Mouse (Mus musculus) left cerebral cortex, postnatal 4 days (tissue): ENCODE data around the gene Slco1a4. TPM values are rescaled to one million over a fixed set of nuclear protein-coding genes. Genes with fewer than 3 reads are reported as not detected.
"Not testable (repeated sequence)": the region's sequence is repeated elsewhere in the genome, so short reads cannot be mapped to it uniquely, and the experiment has no call there.

Experiments used
- DNase-seq: peaks from one replicate; pipeline ENCODE4 v3.0.0-alpha.2; 2022
- intact Hi-C: fragments of 180-260 bp; cut with DNase I; formaldehyde crosslinking; loops from one replicate; pipeline ENCODE4 v1.15.1; 2025
- total RNA-seq, 2 experiments: library from RNA; stranded (reverse); gene quantifications; 2 replicates each; pipeline ENCODE4 v1.2.3; 2021

Slco1a4 gene
- total RNA-seq, result 1 to 10 TPM; 4.3 to 4.6 TPM

DNA sequence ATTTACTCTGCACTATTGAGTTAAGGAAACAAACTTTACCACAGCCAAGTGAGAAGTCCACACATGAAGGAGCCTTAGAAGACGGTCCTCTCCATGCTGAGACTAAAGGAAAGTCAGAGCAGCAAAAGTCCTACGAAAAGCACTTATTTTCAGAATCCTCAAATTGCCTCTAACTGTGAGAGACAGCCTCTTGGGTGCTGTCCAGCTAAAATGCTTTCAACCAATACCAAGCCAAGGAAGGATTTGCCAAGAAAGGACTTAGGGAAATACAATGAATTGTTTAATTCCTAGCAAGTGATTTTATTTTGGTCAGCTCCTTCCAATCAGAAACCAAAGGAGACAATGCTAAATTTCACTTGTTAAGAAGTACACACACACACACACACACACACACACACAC is at the start of gene Slco1a4:
Gene Slco1a4, minus strand, starts transcription at position 115 of the 400 bp plus-strand sequence.
- peak; percentile 11 for DNase-seq
- intact Hi-C loops, result no loop called here

DNA sequence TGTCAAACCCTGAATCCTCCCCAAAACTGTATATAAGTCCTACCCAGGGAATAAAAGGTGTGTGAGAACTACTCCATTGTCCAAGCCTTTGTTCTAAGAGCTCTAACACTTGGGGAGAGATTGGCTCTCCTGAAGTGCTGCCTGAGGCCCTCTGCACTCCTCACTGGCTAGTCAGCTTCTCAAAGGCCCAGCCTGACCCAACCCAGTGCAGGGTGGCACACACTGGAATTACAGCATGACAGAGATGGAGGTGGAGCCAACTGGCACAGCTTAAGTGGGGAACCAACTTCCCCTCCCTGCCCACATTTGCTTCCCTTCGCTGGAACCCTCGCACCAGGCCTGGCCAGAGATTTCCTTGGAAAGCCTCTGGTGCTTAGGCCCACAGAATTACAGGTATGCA is 42.2 kb upstream of the Slco1a4 start:
- DNase-seq, result no peak
- intact Hi-C loops, result no loop called here

DNA sequence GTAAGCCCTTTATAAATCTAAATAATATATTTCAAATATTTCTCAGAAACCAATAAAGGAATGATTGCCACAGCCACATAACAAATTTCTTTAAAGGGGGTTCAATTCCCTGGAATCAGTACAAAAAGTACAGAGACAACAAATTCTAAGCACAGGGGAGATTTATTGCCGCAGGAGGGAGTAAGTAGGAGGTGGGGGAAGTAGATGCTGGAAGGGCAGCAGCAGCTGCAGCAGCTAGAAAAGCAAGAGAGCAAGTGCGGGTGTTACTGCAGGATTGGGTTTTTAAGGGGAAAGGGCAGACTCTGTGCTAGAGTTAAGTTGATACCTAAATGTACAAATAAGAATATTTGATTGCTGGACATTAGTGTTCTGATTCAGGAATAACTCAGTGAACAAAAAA is 33.7 kb upstream of the Slco1a4 start:
- intact Hi-C loops, result no loop called here
- no peak for DNase-seq

DNA sequence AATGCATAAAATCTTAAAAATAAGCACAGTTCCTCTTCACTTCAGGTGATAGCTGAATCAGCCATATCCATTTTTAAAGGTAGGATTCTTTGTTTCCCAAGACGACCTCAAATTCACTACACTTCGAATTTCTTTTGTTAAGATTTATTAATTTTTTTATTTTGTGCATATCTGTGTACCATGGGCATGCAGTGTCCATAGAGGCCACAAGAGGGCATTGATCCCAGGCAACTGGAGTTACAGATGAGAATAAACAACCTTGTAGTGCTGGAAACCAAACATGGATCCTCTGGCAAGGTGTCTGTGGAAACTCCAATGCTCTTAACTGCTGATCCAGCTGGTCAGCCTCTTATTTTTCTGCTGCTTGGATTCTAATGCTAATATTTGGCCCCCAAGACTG is 32.2 kb upstream of the Slco1a4 start:
- intact Hi-C loops, result no loop called here
- DNase-seq, result no peak

DNA sequence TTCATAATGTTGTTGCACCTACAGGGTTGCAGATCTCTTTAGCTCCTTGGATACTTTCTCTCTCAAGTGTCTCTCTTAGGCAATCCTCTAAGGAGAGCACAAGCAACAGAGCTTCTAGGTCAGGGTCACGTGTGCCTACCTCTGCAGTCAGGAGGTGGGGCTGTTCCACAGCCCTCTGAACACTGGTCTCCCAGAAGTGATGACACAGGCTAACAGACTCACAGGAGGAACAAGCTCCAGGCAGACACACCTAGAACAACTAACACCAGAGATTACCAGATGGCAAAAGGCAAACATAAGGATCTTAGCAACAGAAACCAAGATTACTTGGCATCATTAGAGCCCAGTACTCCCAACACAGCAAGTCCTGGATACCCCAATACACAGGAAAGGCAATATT is 26.6 kb upstream of the Slco1a4 start:
- no peak for DNase-seq
- intact Hi-C loops, result no loop called here

DNA sequence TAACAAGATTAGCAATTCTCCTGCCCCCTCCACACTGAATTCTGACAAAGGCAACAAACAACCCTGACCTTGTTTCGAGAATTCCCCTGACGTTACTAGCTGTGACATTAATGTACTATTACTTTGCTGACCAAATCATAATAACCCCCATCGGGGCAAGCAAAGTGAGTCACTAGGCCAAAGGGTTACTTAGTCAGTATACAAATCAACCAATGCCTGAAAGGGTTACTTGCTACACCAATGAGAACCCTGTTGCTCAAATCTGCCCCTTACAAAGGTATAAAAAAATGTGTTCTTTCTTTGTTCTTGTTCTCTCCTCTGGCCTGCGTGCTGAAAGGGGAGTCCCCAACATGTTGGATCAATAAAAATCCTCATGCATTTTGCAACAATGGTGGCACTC is 19.7 kb upstream of the Slco1a4 start:
- intact Hi-C loops, DNase-seq: not testable (repeated sequence)

DNA sequence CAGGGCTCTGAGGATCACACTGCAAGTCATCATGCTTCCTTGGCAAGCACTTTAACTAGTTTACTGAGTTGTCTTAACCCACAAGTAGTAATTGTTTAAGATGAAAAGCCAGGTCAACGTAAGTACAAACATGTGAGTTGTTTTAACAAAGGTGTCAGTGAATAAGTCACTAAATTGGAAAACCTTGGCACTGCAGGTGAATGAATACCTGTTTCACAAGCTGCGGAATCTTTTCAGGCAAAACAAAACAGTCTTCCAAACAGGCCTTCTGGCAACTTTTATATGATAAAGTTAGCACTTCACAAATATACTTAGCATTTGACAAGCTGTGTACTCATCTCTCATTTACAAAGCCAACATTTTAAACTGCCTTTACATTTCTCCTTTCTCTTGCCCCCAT is 15.7 kb upstream of the Slco1a4 start:
- intact Hi-C loops, result no loop called here
- DNase-seq, result no peak

DNA sequence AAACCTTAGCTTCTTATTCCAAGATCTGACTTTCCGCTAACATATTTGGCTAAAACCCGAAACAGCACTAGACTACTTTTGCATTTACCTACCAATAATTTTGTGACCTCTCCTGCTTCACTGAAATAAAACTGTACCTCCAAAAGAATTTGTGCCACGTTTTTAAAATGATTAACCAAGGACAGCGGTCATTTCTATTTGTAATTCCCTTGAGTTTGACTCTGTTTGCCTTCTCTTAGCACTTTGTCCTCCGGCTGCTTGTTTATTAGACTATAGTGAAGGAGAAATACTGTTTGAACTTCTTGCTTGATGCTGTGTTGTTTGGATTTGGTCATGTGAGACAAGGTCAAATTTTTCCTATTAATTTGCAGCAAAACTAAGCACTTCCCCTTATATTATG is 12.7 kb upstream of the Slco1a4 start:
- intact Hi-C loops, result no loop called here
- no peak for DNase-seq

DNA sequence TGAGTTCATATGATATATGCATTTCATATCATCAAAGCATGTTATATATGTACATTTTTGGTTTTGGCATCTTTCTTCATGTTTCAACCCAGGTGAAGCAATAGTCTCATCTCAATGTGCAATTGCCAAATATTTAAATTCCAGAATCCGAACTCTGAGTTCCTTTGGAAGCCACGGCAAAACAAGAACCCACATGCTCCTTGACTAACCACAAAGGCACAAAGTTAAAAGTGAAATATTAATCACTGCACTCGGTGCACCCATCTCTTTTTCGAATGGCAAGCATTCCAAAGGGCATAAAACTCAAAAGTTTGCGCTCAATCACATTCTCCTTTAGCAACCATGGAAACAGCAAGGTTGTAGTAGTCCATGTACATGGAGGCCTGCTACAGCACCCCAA is 10.0 kb upstream of the Slco1a4 start:
- intact Hi-C loops, result no loop called here
- DNase-seq, result no peak

DNA sequence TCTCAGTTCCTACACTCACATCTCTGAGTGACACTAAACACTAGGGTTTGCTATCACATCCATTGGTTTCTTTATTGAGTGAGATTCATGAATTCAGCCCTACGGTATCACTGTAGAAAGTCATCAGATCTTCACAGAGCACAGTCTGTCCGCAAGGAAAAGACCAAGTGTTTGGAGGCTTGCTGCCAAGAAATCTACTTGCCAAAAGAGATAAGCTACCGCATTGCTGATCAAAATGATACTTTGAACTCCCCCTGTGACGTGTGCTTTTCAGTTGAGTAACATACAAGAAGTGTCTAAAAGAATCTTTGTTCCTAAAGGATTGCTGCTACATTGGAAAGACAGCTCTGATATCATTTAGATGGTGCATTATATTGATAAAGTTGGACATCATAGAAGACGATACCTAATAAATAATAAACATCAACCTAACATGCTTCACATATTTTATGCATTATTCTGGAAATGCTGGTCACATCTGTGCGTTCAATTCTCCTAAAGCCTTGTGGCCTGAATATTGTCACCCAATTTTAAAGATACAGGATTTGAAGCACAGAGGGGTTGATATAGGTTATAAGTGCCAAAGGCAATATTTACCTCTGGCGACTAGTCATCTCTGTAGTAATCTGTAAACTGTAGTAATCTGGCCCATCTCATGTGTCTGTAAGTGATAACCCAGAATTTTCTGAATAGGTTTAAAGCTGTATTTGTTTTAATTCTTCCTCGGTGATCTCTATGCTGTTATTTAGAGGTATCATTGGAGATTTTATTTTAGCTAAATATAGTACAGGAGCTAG is 1.9 kb upstream of the Slco1a4 start:
- DNase-seq, result no peak
- intact Hi-C loops, result no loop called here

DNA sequence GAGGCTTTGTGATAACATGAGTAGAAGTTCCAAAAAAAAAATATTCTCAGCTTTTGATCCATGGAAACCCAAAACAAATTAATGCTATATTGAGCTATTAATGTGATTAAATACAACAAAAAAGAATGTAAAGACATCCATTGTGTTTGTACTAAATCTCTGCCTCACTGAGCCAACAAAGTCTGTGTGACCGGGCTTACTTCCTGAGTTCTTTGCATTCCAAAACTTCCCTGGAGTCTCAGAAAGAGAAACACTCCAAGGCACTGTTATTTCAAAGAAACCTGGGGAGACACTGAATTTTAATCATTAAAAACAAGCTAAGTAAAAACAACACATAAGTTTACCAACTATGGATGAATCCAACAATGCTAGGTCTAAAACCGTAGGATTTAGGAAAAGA is 2.4 kb downstream of the Slco1a4 start:
- no peak for DNase-seq
- intact Hi-C loops, result no loop called here

DNA sequence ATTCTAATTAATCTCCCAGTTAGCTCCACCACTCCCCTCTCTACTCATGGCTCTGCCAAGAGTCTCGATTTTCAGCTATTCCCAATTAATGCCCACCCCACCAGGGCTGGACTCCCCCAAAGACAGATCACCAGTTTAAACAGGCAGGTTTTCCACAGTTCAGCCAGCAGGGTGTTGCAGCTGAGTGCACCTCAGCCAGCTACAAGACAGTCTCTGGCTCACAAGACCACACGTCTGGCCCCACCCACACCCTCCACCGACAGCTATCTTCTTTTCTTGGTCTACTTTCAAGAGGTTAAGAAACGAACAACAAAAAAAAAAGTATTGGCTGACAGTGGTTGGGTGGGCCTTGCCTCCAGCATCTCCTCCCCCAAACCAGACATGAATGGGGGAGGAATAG is 6.9 kb downstream of the Slco1a4 start:
- intact Hi-C loops, result no loop called here
- no peak for DNase-seq

DNA sequence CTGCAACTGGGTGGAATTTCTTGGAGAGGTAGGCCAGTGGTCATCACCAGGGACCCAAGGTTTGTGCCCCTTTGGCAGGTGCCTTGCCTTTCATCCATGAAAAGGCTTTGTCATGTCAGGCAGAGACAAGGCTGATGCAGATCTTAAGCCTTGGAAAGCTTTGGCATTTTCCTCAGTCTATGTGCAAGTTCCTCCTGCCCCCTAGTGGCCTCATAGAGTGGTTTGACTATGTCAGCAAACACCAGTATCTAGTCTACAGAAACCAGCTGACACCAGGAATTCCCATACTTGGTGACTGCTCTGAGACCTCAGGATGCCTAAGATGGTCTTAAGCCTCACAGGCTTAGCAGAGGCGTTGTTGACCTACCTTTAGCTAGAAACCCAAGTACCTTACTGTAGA is 58.2 kb downstream of the Slco1a4 start:
- intact Hi-C loops, result no loop called here
- DNase-seq, result peak; percentile 22

DNA sequence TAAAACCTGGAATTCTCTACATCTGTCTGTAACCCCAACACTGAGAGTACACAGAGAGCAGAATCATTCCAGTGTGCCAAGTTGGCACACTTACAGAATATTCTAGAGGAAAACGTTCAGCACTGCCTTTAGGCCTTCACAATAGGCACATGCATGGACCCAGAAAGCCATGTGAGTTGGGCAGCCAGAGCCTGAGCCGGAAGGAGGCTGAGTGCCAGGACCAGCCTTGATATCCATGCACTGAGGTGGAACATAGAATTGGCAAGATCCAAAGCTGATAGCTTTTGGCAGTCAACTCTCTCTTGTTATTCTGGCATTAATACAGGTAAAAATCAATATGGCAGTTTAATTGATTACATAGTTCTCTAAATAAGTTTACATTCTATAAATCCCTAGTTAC is 81.5 kb downstream of the Slco1a4 start:
- intact Hi-C loops, result no loop called here
- DNase-seq, result peak; percentile 2

DNA sequence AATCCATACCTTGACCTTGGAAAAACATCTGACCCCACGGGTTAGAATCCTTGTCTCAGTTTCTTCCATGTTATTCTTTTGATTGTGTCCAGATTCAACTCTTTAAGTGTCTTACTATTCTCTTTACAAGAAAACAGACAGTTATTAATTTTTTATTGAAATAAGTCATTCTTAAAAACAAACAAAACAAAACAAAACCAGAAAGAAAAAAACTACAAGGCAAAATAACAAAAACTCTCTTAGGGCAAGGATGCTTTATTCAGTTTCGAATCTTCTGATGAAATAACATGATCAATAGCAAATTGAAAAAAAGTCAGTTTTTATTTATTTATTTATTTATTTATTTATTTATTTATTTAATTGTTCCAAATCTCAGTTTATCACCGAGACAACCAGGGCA is 82.3 kb downstream of the Slco1a4 start, which contains the start of gene Gm5724:
Gene Gm5724, minus strand, starts transcription at position 101 of the 400 bp plus-strand sequence.
- intact Hi-C loops, result no loop called here

More for the DNA sequence above, 82.3 kb downstream of the Slco1a4 start, which contains the start of gene Gm5724:
- no peak for DNase-seq

Other genes starting within 250 kb of the Slco1a4 start
- gene Slco1b2, start 226.7 kb downstream of the Slco1a4 start, total RNA-seq, result under 1 TPM in 1 of 2 experiments, not detected in 1; 0.10 TPM
- gene Gm5724, start 82.4 kb downstream of the Slco1a4 start, total RNA-seq, result not detected
- not detected for gene Slco1a1, start 90.8 kb upstream of the Slco1a4 start, total RNA-seq
- not detected for gene Gm6614, start 155.2 kb upstream of the Slco1a4 start, total RNA-seq